Comparison of ENCODE assay signal across 29 mouse cellular contexts in genomic region chr5:77251656-77252055, GRCm38 (mm10). TPM values are rescaled to one million over a fixed set of nuclear protein-coding genes. Genes with fewer than 3 reads are reported as not detected.
DNase-seq lines count a peak whose midpoint lies in the region; ATAC-seq lines count a peak whose summit lies in the region.
"Had no signal": no experiment of that assay in that cellular context is flagged by ENCODE, and none has a peak within 500 bp of the region (broad histone marks: within the 10 kb centered on the region; RNA-seq: fewer than 3 reads in every experiment).

No protein-coding gene starts in this region.

- intact Hi-C loops in heart, postnatal 10 days (cut with DNase I): no loop called here

- H3K27me3 ChIP-seq in kidney, embryonic 15.5 days: no peaks in the 10 kb centered on the region
- H3K27me3 ChIP-seq: forebrain, embryonic 13.5 days; heart, embryonic 12.5 days; heart, embryonic 15.5 days had no signal

- H3K9ac ChIP-seq in kidney, embryonic 15.5 days: no peak overlapping the region
- H3K9ac ChIP-seq: forebrain, embryonic 13.5 days; heart, embryonic 12.5 days; heart, embryonic 15.5 days; hindbrain, embryonic 14.5 days had no signal

- no peaks in the 10 kb centered on the region for H3K9me3 ChIP-seq in kidney, embryonic 15.5 days (replicated peaks)
- H3K9me3 ChIP-seq: forebrain, embryonic 10.5 days; forebrain, embryonic 13.5 days; heart, embryonic 12.5 days; heart, embryonic 15.5 days had no signal

- H3K4me1 ChIP-seq in kidney, embryonic 15.5 days: no peaks in the 10 kb centered on the region
- H3K4me1 ChIP-seq: forebrain, embryonic 13.5 days; heart, embryonic 12.5 days; heart, embryonic 15.5 days had no signal

- H3K4me2 ChIP-seq in kidney, embryonic 15.5 days: no peak overlapping the region
- H3K4me2 ChIP-seq: forebrain, embryonic 13.5 days; heart, embryonic 12.5 days; heart, embryonic 15.5 days; hindbrain, embryonic 14.5 days had no signal

- ATAC-seq in kidney, embryonic 15.5 days (replicated peaks; ENCODE audit: low FRiP score): no peak
- ATAC-seq: forebrain, embryonic 13.5 days; forebrain, embryonic 16.5 days; hindbrain, postnatal 0 days; intestine, postnatal 0 days had no signal

- H3K4me3 ChIP-seq in kidney, embryonic 15.5 days (replicated peaks): no peak overlapping the region
- H3K4me3 ChIP-seq: forebrain, embryonic 10.5 days; forebrain, embryonic 13.5 days; heart, embryonic 12.5 days; heart, embryonic 15.5 days had no signal

- H3K27ac ChIP-seq in kidney, embryonic 15.5 days: no peak overlapping the region
- H3K27ac ChIP-seq: forebrain, embryonic 10.5 days; forebrain, embryonic 13.5 days; heart, embryonic 15.5 days; hindbrain, embryonic 14.5 days; hindbrain, postnatal 0 days had no signal

- DNase-seq in 3T3-L1 (ENCODE audit: low read depth, low spot score) (peak; percentile 23), NIH3T3 (ENCODE audit: low read depth) (peak; percentile 19)
- peak; percentile 53 for DNase-seq in induced T-regulatory cell, adult 2 months (ENCODE audit: low read depth)
- DNase-seq in adrenal gland, postnatal 14 days: no peak
- DNase-seq in heart, postnatal 10 days: no peak
- DNase-seq: adrenal gland, adult 8-10 months; adrenal gland, postnatal 36 days; cerebellum, adult 11-12 months; cerebellum, adult 8-10 months; cerebellum, postnatal 10 days; cerebellum, postnatal 36 days; embryo, embryonic 11 days; gastrocnemius, postnatal 10 days; heart, adult 18-20 months; heart, postnatal 14 days; heart, postnatal 4 days; kidney, adult 2 months had no signal

- WGBS in kidney, embryonic 15.5 days: 38% methylated on average over 5 of the region's 5 CpGs

- no peaks in the 10 kb centered on the region for H3K36me3 ChIP-seq in kidney, embryonic 15.5 days
- H3K36me3 ChIP-seq: forebrain, embryonic 10.5 days; heart, embryonic 12.5 days; heart, embryonic 15.5 days had no signal

RNA-seq across cellular contexts. Expression of gene Rest, which starts 13.6 kb away (rescaled TPM):
- 26.0 and 26.1 TPM in 2 replicates for total RNA-seq in adrenal gland, postnatal 14 days (2021)
- polyA plus RNA-seq in kidney, embryonic 15.5 days (2015; fragmentation: Nextera tagmentation; extraction: Ambion mirVana): 39.2 and 40.4 TPM in 2 replicates
- 10 to 100 TPM; 22.6 to 27.8 TPM for total RNA-seq in heart, postnatal 10 days (2021)

RNA-seq across cellular contexts. Expression of gene Spink2, which starts 40.4 kb away (rescaled TPM):
- total RNA-seq in adrenal gland, postnatal 14 days (2021): 0.64 TPM in 1 of 2 replicates, not detected in the other
- 2.1 TPM in 2 replicates for polyA plus RNA-seq in kidney, embryonic 15.5 days (2015; fragmentation: Nextera tagmentation; extraction: Ambion mirVana)
- total RNA-seq in heart, postnatal 10 days (2021): under 1 TPM in 1 of 2 experiments, not detected in 1; 0.45 TPM
- total RNA-seq: adrenal gland, adult 8-10 months; gastrocnemius, adult 18-20 months; heart, adult 18-20 months; hindbrain, postnatal 0 days; MEL had no signal
- polyA plus RNA-seq: cortical plate, adult 2 months had no signal

RNA-seq across cellular contexts. Expression of gene Noa1, which starts 58.2 kb away (rescaled TPM):
- total RNA-seq in adrenal gland, postnatal 14 days (2021): 30.4 and 32.3 TPM in 2 replicates
- 35.7 and 36.2 TPM in 2 replicates for polyA plus RNA-seq in kidney, embryonic 15.5 days (2015; fragmentation: Nextera tagmentation; extraction: Ambion mirVana)
- total RNA-seq in heart, postnatal 10 days (2021): 10 to 100 TPM; 14.4 to 17.0 TPM

RNA-seq across cellular contexts. Expression of gene Polr2b, which starts 58.3 kb away (rescaled TPM):
- total RNA-seq in adrenal gland, postnatal 14 days (2021): 63.3 and 67.0 TPM in 2 replicates
- 67.0 and 69.5 TPM in 2 replicates for polyA plus RNA-seq in kidney, embryonic 15.5 days (2015; fragmentation: Nextera tagmentation; extraction: Ambion mirVana)
- total RNA-seq in heart, postnatal 10 days (2021): 10 to 100 TPM; 33.3 to 36.2 TPM

Comparison
In these comparisons a context has a peak if more than half of its experiments do, and no peak if none do; other contexts are left out.
1. DNase-seq: peak in 3T3-L1 (single experiment), NIH3T3 (single experiment) and induced T-regulatory cell, adult 2 months (single experiment); none in adrenal gland, postnatal 14 days (single experiment) and heart, postnatal 10 days (0 of 2).